In genomic region chr1:182408684-182409327, GRCm38 (mm10) we compare ENCODE assay signal across 8 mouse cellular contexts. TPM values are rescaled to one million over a fixed set of nuclear protein-coding genes. Genes with fewer than 3 reads are reported as not detected.
DNase-seq lines count a peak whose midpoint lies in the region; ATAC-seq and TF ChIP-seq lines count a peak whose summit lies in the region.

Gene Trp53bp2 (plus strand): TSS chr1:182409172.

- DNase-seq in brain, embryonic 14.5 days (ENCODE audit: low read depth): peak; percentile 99
- DNase-seq in kidney, postnatal 0 days (ENCODE audit: low spot score): peak; percentile 97
- DNase-seq in liver, embryonic 11.5 days (ENCODE audit: low spot score): peak; percentile 100
- peak; percentile 100 for DNase-seq in naive thymus-derived CD4-positive, alpha-beta T cell, adult 2 months (ENCODE audit: low read depth)

- TF ChIP-seq POLR2A in brain, embryonic 14.5 days (IDR thresholded peaks at IDR 0.05; ENCODE audit: borderline replicate concordance, extremely low read depth, insufficient read depth, insufficient read length, poor library complexity, severe bottlenecking): peak; percentile 87

- H3K79me3 ChIP-seq in C2C12 (ENCODE audit: low read depth): peaks cover 26% of the 10 kb centered on the region

- H3ac ChIP-seq in C2C12 (ENCODE audit: control insufficient read depth, insufficient read length, low read depth): peak within 1 kb of the TSS; percentile 83

- H3K36me3 ChIP-seq in C2C12 (ENCODE audit: control insufficient read depth, insufficient read depth): no peaks in the 10 kb centered on the region
- no peaks in the 10 kb centered on the region for H3K36me3 ChIP-seq in erythroblast, embryonic 14.5 days (ENCODE audit: control insufficient read depth)
- no peaks in the 10 kb centered on the region for H3K36me3 ChIP-seq in heart, embryonic 12.5 days
- no peaks in the 10 kb centered on the region for H3K36me3 ChIP-seq in kidney, postnatal 0 days (ENCODE audit: insufficient read depth, low read length)
- H3K36me3 ChIP-seq in liver, embryonic 11.5 days (ENCODE audit: control insufficient read depth, insufficient read depth, low read length): no peaks in the 10 kb centered on the region
- H3K36me3 ChIP-seq in stomach, embryonic 14.5 days (ENCODE audit: control insufficient read depth, insufficient read depth, low read length): no peaks in the 10 kb centered on the region

- H3K27ac ChIP-seq in heart, embryonic 12.5 days (ENCODE audit: poor library complexity, severe bottlenecking): peak within 1 kb of the TSS; percentile 88
- H3K27ac ChIP-seq in kidney, postnatal 0 days: peak within 1 kb of the TSS; percentile 95
- H3K27ac ChIP-seq in liver, embryonic 11.5 days (ENCODE audit: low read depth, low read length): peak within 1 kb of the TSS; percentile 66
- peak within 1 kb of the TSS; percentile 92 for H3K27ac ChIP-seq in stomach, embryonic 14.5 days (ENCODE audit: low read length)

- peaks cover 26% of the 10 kb centered on the region for H3K4me1 ChIP-seq in erythroblast, embryonic 14.5 days (ENCODE audit: control insufficient read depth)
- H3K4me1 ChIP-seq in heart, embryonic 12.5 days (replicated peaks): peaks cover 24% of the 10 kb centered on the region
- H3K4me1 ChIP-seq in kidney, postnatal 0 days (replicated peaks; ENCODE audit: insufficient read depth, low read length): peaks cover 5% of the 10 kb centered on the region; the same call in 1 of the 2 replicates
- H3K4me1 ChIP-seq in liver, embryonic 11.5 days (replicated peaks; ENCODE audit: control insufficient read depth, insufficient read depth, low read length): peaks cover 7% of the 10 kb centered on the region
- peaks cover 14% of the 10 kb centered on the region; the same call in 1 of the 2 replicates for H3K4me1 ChIP-seq in stomach, embryonic 14.5 days (ENCODE audit: control insufficient read depth, insufficient read depth, low read length)

- 0% methylated on average over 70 of the region's 71 CpGs for WGBS in heart, embryonic 12.5 days
- 0% methylated on average over 67 of the region's 71 CpGs for WGBS in kidney, postnatal 0 days
- WGBS in liver, embryonic 11.5 days: under 1% methylated on average over 69 of the region's 71 CpGs
- WGBS in stomach, embryonic 14.5 days: 0% methylated on average over 70 of the region's 71 CpGs

- peak within 1 kb of the TSS; percentile 71 for H3K4me2 ChIP-seq in heart, embryonic 12.5 days
- peak within 1 kb of the TSS; percentile 77 for H3K4me2 ChIP-seq in kidney, postnatal 0 days (ENCODE audit: low read length)
- H3K4me2 ChIP-seq in liver, embryonic 11.5 days: peak within 1 kb of the TSS; percentile 76
- H3K4me2 ChIP-seq in stomach, embryonic 14.5 days (replicated peaks; ENCODE audit: low read depth, low read length): peak within 1 kb of the TSS; percentile 74

- ATAC-seq in heart, embryonic 12.5 days (ENCODE audit: insufficient number of reproducible peaks, low FRiP score): peak; percentile 98
- peak; percentile 93 for ATAC-seq in kidney, postnatal 0 days (replicated peaks; ENCODE audit: low FRiP score, low read depth)
- ATAC-seq in liver, embryonic 11.5 days (replicated peaks; ENCODE audit: low FRiP score): peak; percentile 96
- ATAC-seq in stomach, embryonic 14.5 days (ENCODE audit: insufficient number of reproducible peaks, insufficient read depth, low FRiP score, low read depth): peak; percentile 94

- no peak for TF ChIP-seq CTCF in C2C12 (IDR thresholded peaks at IDR 0.05; ENCODE audit: control insufficient read depth, insufficient read depth, insufficient read length)
- peak; percentile 38; the same call in 1 of the 2 replicates for TF ChIP-seq CTCF in brain, embryonic 14.5 days (IDR thresholded peaks at IDR 0.05; ENCODE audit: borderline replicate concordance, extremely low read depth, insufficient read depth, insufficient read length)
- TF ChIP-seq CTCF in kidney, postnatal 0 days (IDR thresholded peaks at IDR 0.05; ENCODE audit: low read depth): peak; percentile 63

- H3K27me3 ChIP-seq in C2C12 (ENCODE audit: control insufficient read depth, insufficient read depth, insufficient read length): no peaks in the 10 kb centered on the region
- H3K27me3 ChIP-seq in erythroblast, embryonic 14.5 days (ENCODE audit: control insufficient read depth): peaks cover 6% of the 10 kb centered on the region
- no peaks in the 10 kb centered on the region for H3K27me3 ChIP-seq in heart, embryonic 12.5 days (replicated peaks)
- H3K27me3 ChIP-seq in kidney, postnatal 0 days (ENCODE audit: insufficient read depth, low read length): no peaks in the 10 kb centered on the region
- no peaks in the 10 kb centered on the region for H3K27me3 ChIP-seq in liver, embryonic 11.5 days (replicated peaks; ENCODE audit: control insufficient read depth, insufficient read depth, low read length)
- no peaks in the 10 kb centered on the region for H3K27me3 ChIP-seq in stomach, embryonic 14.5 days (ENCODE audit: control insufficient read depth, insufficient read depth, low read length)

- peak within 1 kb of the TSS; percentile 68 for H3K4me3 ChIP-seq in C2C12 (ENCODE audit: insufficient read depth, poor library complexity, severe bottlenecking)
- H3K4me3 ChIP-seq in erythroblast, embryonic 14.5 days (replicated peaks): peak within 1 kb of the TSS; percentile 92
- peak within 1 kb of the TSS; percentile 85 for H3K4me3 ChIP-seq in heart, embryonic 12.5 days
- H3K4me3 ChIP-seq in kidney, postnatal 0 days (replicated peaks; ENCODE audit: low read depth, low read length): peak within 1 kb of the TSS; percentile 92
- peak within 1 kb of the TSS; percentile 87 for H3K4me3 ChIP-seq in liver, embryonic 11.5 days (ENCODE audit: low read depth, low read length)
- peak within 1 kb of the TSS; percentile 77 for H3K4me3 ChIP-seq in stomach, embryonic 14.5 days (ENCODE audit: low read depth, low read length)

- H3K79me2 ChIP-seq in C2C12 (ENCODE audit: control insufficient read depth, insufficient read depth): peaks cover 45% of the 10 kb centered on the region

- H3K9me3 ChIP-seq in erythroblast, embryonic 14.5 days (ENCODE audit: control insufficient read depth, low read length): no peaks in the 10 kb centered on the region
- H3K9me3 ChIP-seq in heart, embryonic 12.5 days (replicated peaks): no peaks in the 10 kb centered on the region
- no peaks in the 10 kb centered on the region for H3K9me3 ChIP-seq in kidney, postnatal 0 days (replicated peaks; ENCODE audit: low read length)
- no peaks in the 10 kb centered on the region for H3K9me3 ChIP-seq in liver, embryonic 11.5 days (ENCODE audit: control insufficient read depth, low read length)
- no peaks in the 10 kb centered on the region for H3K9me3 ChIP-seq in stomach, embryonic 14.5 days (ENCODE audit: control insufficient read depth, low read depth, low read length)

- H3K9ac ChIP-seq in heart, embryonic 12.5 days: peak within 1 kb of the TSS; percentile 93
- H3K9ac ChIP-seq in kidney, postnatal 0 days (ENCODE audit: low read depth, low read length): peak within 1 kb of the TSS; percentile 95
- peak within 1 kb of the TSS; percentile 87 for H3K9ac ChIP-seq in liver, embryonic 11.5 days (ENCODE audit: low read depth, low read length)
- H3K9ac ChIP-seq in stomach, embryonic 14.5 days (replicated peaks; ENCODE audit: low read depth, low read length): peak within 1 kb of the TSS; percentile 94

TF ChIP-seq in C2C12, 6 proteins besides CTCF, POLR2A, EP300 and RAD21:
- no peak for TF ChIP-seq USF1 (IDR thresholded peaks at IDR 0.05; ENCODE audit: low read depth)
- TF ChIP-seq MYOD1 (IDR thresholded peaks at IDR 0.05; ENCODE audit: control insufficient read depth, insufficient read length, low read depth): no peak
- no peak for TF ChIP-seq FOSL1 (IDR thresholded peaks at IDR 0.05; ENCODE audit: insufficient read depth, low read length, poor library complexity, severe bottlenecking)
- TF ChIP-seq MAX (IDR thresholded peaks at IDR 0.05): peak; percentile 6
- TF ChIP-seq MYOG (IDR thresholded peaks at IDR 0.05; ENCODE audit: control insufficient read depth, extremely low read depth, insufficient read length): no peak

RNA-seq across cellular contexts. Expression of gene Trp53bp2, which starts in this region (rescaled TPM):
- 7.5 TPM for polyA plus RNA-seq in C2C12 (2012; fragmentation: generic; extraction: Trizol)
- polyA plus RNA-seq in brain, embryonic 14.5 days (2012; rRNA removed): 32.0 and 34.8 TPM in 2 replicates
- 0.09 and 0.10 TPM in 2 replicates for polyA plus RNA-seq in erythroblast, embryonic 14.5 days (2012)
- 18.9 and 19.8 TPM in 2 replicates for polyA plus RNA-seq in heart, embryonic 12.5 days (2016; fragmentation: Nextera tagmentation; extraction: Ambion mirVana)
- polyA plus RNA-seq in kidney, postnatal 0 days (2015; fragmentation: Nextera tagmentation; extraction: Ambion mirVana): 26.1 and 26.7 TPM in 2 replicates
- 12.3 and 14.0 TPM in 2 replicates for polyA plus RNA-seq in liver, embryonic 11.5 days (2014; fragmentation: Nextera tagmentation; extraction: Ambion mirVana)
- 25.9 and 27.3 TPM in 2 replicates for polyA plus RNA-seq in stomach, embryonic 14.5 days (2014; fragmentation: Nextera tagmentation; extraction: Ambion mirVana)

Comparison
In these comparisons a context has a peak if more than half of its experiments do, and no peak if none do; other contexts are left out.
1. Peak in every context shown above with its lines: DNase-seq, ATAC-seq, H3K4me3 ChIP-seq and H3K27ac ChIP-seq.